In the genomic region with DNA sequence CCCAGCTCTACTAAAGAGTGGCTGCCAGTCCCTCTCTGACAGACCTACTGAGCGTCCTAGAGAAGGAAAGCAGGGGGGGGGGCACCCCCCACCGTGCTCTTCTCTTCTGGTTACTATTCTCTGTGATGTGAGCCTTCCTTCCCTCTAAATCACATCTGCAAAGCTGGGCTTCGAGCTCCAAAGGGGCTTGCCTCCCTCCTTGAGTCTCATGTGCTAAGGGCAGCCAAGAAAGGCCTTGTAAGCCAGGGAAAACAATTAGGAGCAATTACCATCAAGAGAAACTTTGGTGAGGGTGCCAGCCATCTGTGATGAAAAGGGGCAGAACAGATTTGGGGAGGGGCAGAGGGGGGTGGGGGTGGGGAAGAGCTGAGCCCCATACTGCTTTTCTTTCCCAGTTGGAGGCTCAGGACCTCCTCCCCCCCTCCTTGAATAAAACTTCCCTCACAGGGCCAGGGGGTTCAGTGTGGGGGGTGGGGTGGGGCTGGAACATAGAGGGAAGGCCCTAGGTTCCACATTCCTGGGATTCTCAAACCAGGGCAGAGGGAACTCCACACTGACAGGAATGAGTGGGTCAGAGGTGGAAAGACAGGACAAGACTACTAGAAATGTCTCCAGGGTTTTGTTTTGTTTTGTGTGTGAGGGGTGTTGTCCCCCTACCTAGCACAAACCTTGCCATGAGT, we compare ENCODE assay signal across 17 mouse cellular contexts. TPM values are rescaled to one million over a fixed set of nuclear protein-coding genes. Genes with fewer than 3 reads are reported as not detected.
DNase-seq lines count a peak whose midpoint lies in the region; ATAC-seq lines count a peak whose summit lies in the region.
"Had no signal": no experiment of that assay in that cellular context is flagged by ENCODE, and none has a peak within 500 bp of the region (broad histone marks: within the 10 kb centered on the region; RNA-seq: fewer than 3 reads in every experiment).

No protein-coding gene starts in this region.

- H3K9ac ChIP-seq in neural tube, embryonic 13.5 days, result no peak overlapping the region
- no peak overlapping the region for H3K9ac ChIP-seq in neural tube, embryonic 15.5 days (replicated peaks)
- H3K9ac ChIP-seq in forebrain, embryonic 16.5 days (replicated peaks; ENCODE audit: low read depth, low read length), result no peak overlapping the region
- H3K9ac ChIP-seq in hindbrain, embryonic 14.5 days, result no peak overlapping the region
- no peak overlapping the region for H3K9ac ChIP-seq in hindbrain, embryonic 16.5 days (ENCODE audit: low read depth, low read length)
- H3K9ac ChIP-seq: intestine, embryonic 15.5 days; lung, embryonic 15.5 days had no signal

- no peak overlapping the region for H3K4me2 ChIP-seq in neural tube, embryonic 13.5 days
- no peak overlapping the region for H3K4me2 ChIP-seq in neural tube, embryonic 15.5 days
- no peak overlapping the region for H3K4me2 ChIP-seq in forebrain, embryonic 16.5 days (ENCODE audit: low read length)
- H3K4me2 ChIP-seq in hindbrain, embryonic 14.5 days (replicated peaks), result no peak overlapping the region
- H3K4me2 ChIP-seq in hindbrain, embryonic 16.5 days (ENCODE audit: low read length), result no peak overlapping the region
- H3K4me2 ChIP-seq: intestine, embryonic 15.5 days; lung, embryonic 15.5 days had no signal

- 5% methylated on average over 3 of the region's 3 CpGs for WGBS in neural tube, embryonic 13.5 days
- 3% methylated on average over 3 of the region's 3 CpGs for WGBS in neural tube, embryonic 15.5 days
- WGBS in forebrain, embryonic 16.5 days, result 7% methylated on average over 3 of the region's 3 CpGs
- WGBS in hindbrain, embryonic 14.5 days, result 8% methylated on average over 3 of the region's 3 CpGs
- WGBS in hindbrain, embryonic 16.5 days, result 18% methylated on average over 3 of the region's 3 CpGs

- H3K4me1 ChIP-seq in neural tube, embryonic 13.5 days (replicated peaks), result peaks cover 15% of the 10 kb centered on the region
- peaks cover 5% of the 10 kb centered on the region; the same call in 1 of the 2 replicates for H3K4me1 ChIP-seq in neural tube, embryonic 15.5 days
- H3K4me1 ChIP-seq in forebrain, embryonic 16.5 days (replicated peaks; ENCODE audit: control insufficient read depth, insufficient read depth, low read length), result peaks cover 12% of the 10 kb centered on the region
- no peaks in the 10 kb centered on the region for H3K4me1 ChIP-seq in hindbrain, embryonic 14.5 days (replicated peaks; ENCODE audit: control insufficient read depth, insufficient read depth, low read length)
- H3K4me1 ChIP-seq in hindbrain, embryonic 16.5 days (ENCODE audit: control insufficient read depth, insufficient read depth, low read depth, low read length), result no peaks in the 10 kb centered on the region
- H3K4me1 ChIP-seq: intestine, embryonic 15.5 days; lung, embryonic 15.5 days had no signal

- DNase-seq in embryo, embryonic 9.5 days (ENCODE audit: extremely low spot score), result peak; percentile 20
- DNase-seq in embryo, embryonic 10 days (ENCODE audit: low spot score), result no peak
- no peak for DNase-seq in ovary, postnatal 36 days (ENCODE audit: low spot score)
- no peak for DNase-seq in hindbrain, embryonic 14.5 days (ENCODE audit: low spot score)
- DNase-seq: adrenal gland, postnatal 10 days; cerebellum, postnatal 25 days; heart, adult 18-20 months; heart, postnatal 4 days; kidney, postnatal 14 days had no signal

- peaks cover 49% of the 10 kb centered on the region for H3K36me3 ChIP-seq in neural tube, embryonic 13.5 days
- H3K36me3 ChIP-seq in neural tube, embryonic 15.5 days, result peaks cover 24% of the 10 kb centered on the region
- H3K36me3 ChIP-seq in forebrain, embryonic 16.5 days (ENCODE audit: control insufficient read depth, insufficient read depth), result 0 out of 2 replicates have a peak, but pooled peaks cover 2% of the 10 kb centered on the region
- peaks cover 24% of the 10 kb centered on the region for H3K36me3 ChIP-seq in hindbrain, embryonic 14.5 days (replicated peaks; ENCODE audit: control insufficient read depth, insufficient read depth)
- H3K36me3 ChIP-seq in hindbrain, embryonic 16.5 days (ENCODE audit: control insufficient read depth, insufficient read depth, low read length), result peaks cover 9% of the 10 kb centered on the region; the same call in 1 of the 2 replicates

- 0 out of 2 replicates have a peak, but pooled peaks have one; percentile 19 for ATAC-seq in neural tube, embryonic 13.5 days (ENCODE audit: low read depth)
- ATAC-seq in neural tube, embryonic 15.5 days (ENCODE audit: low FRiP score), result no peak
- peak; percentile 71 for ATAC-seq in forebrain, embryonic 16.5 days
- no peak for ATAC-seq in hindbrain, embryonic 14.5 days (ENCODE audit: low FRiP score)
- no peak for ATAC-seq in hindbrain, embryonic 16.5 days
- ATAC-seq: intestine, embryonic 15.5 days had no signal

- no peak overlapping the region for H3K4me3 ChIP-seq in neural tube, embryonic 13.5 days
- H3K4me3 ChIP-seq in neural tube, embryonic 15.5 days (replicated peaks), result no peak overlapping the region
- H3K4me3 ChIP-seq in forebrain, embryonic 16.5 days (replicated peaks; ENCODE audit: low read length), result no peak overlapping the region
- no peak overlapping the region for H3K4me3 ChIP-seq in hindbrain, embryonic 14.5 days (replicated peaks; ENCODE audit: low read length)
- H3K4me3 ChIP-seq in hindbrain, embryonic 16.5 days (ENCODE audit: low read length), result no peak overlapping the region
- H3K4me3 ChIP-seq: intestine, embryonic 15.5 days; lung, embryonic 15.5 days; myocyte had no signal

- no peaks in the 10 kb centered on the region for H3K27me3 ChIP-seq in neural tube, embryonic 13.5 days
- no peaks in the 10 kb centered on the region for H3K27me3 ChIP-seq in neural tube, embryonic 15.5 days (replicated peaks)
- H3K27me3 ChIP-seq in forebrain, embryonic 16.5 days (replicated peaks; ENCODE audit: control insufficient read depth, insufficient read depth, low read length), result no peaks in the 10 kb centered on the region
- no peaks in the 10 kb centered on the region for H3K27me3 ChIP-seq in hindbrain, embryonic 14.5 days (ENCODE audit: control insufficient read depth, insufficient read depth, low read length)
- no peaks in the 10 kb centered on the region for H3K27me3 ChIP-seq in hindbrain, embryonic 16.5 days (replicated peaks; ENCODE audit: control insufficient read depth, insufficient read depth, low read length)
- H3K27me3 ChIP-seq: intestine, embryonic 15.5 days; lung, embryonic 15.5 days had no signal

- H3K9me3 ChIP-seq in neural tube, embryonic 13.5 days, result no peaks in the 10 kb centered on the region
- H3K9me3 ChIP-seq in neural tube, embryonic 15.5 days (replicated peaks), result no peaks in the 10 kb centered on the region
- H3K9me3 ChIP-seq in forebrain, embryonic 16.5 days (ENCODE audit: control insufficient read depth, low read length), result no peaks in the 10 kb centered on the region
- no peaks in the 10 kb centered on the region for H3K9me3 ChIP-seq in hindbrain, embryonic 14.5 days (ENCODE audit: control insufficient read depth, low read length)
- no peaks in the 10 kb centered on the region for H3K9me3 ChIP-seq in hindbrain, embryonic 16.5 days (ENCODE audit: control insufficient read depth, low read length)
- H3K9me3 ChIP-seq: intestine, embryonic 15.5 days; lung, embryonic 15.5 days had no signal

- H3K27ac ChIP-seq in neural tube, embryonic 13.5 days (replicated peaks), result no peak overlapping the region
- no peak overlapping the region for H3K27ac ChIP-seq in neural tube, embryonic 15.5 days (replicated peaks)
- H3K27ac ChIP-seq in forebrain, embryonic 16.5 days (ENCODE audit: low read length), result no peak overlapping the region
- H3K27ac ChIP-seq in hindbrain, embryonic 14.5 days, result no peak overlapping the region
- H3K27ac ChIP-seq in hindbrain, embryonic 16.5 days (ENCODE audit: low read depth, low read length), result no peak overlapping the region
- H3K27ac ChIP-seq: intestine, embryonic 15.5 days; lung, embryonic 15.5 days had no signal

RNA-seq across cellular contexts. Expression of a gene that starts 30.7 kb away (rescaled TPM):
- 67.1 and 89.2 TPM in 2 replicates for polyA plus RNA-seq in neural tube, embryonic 13.5 days (2015; fragmentation: Nextera tagmentation; extraction: Ambion mirVana)
- polyA plus RNA-seq in neural tube, embryonic 15.5 days (2015; fragmentation: Nextera tagmentation; extraction: Ambion mirVana), result 33.8 and 62.9 TPM in 2 replicates
- 16.6 and 35.1 TPM in 2 replicates for polyA plus RNA-seq in forebrain, embryonic 16.5 days (2015; fragmentation: Nextera tagmentation; extraction: Ambion mirVana)
- polyA plus RNA-seq in hindbrain, embryonic 14.5 days (2014; fragmentation: Nextera tagmentation; extraction: Ambion mirVana), result 24.0 and 30.8 TPM in 2 replicates
- 11.9 and 43.4 TPM in 2 replicates for polyA plus RNA-seq in hindbrain, embryonic 16.5 days (2015; fragmentation: Nextera tagmentation; extraction: Ambion mirVana)
- polyA plus RNA-seq: liver, adult 2 months had no signal

RNA-seq across cellular contexts. Expression of a gene that starts 57.2 kb away (rescaled TPM):
- polyA plus RNA-seq in neural tube, embryonic 13.5 days (2015; fragmentation: Nextera tagmentation; extraction: Ambion mirVana), result 66.5 and 66.8 TPM in 2 replicates
- polyA plus RNA-seq in neural tube, embryonic 15.5 days (2015; fragmentation: Nextera tagmentation; extraction: Ambion mirVana), result 85.6 and 94.3 TPM in 2 replicates
- polyA plus RNA-seq in forebrain, embryonic 16.5 days (2015; fragmentation: Nextera tagmentation; extraction: Ambion mirVana), result 93.3 and 97.0 TPM in 2 replicates
- polyA plus RNA-seq in hindbrain, embryonic 14.5 days (2014; fragmentation: Nextera tagmentation; extraction: Ambion mirVana), result 77.6 and 83.0 TPM in 2 replicates
- polyA plus RNA-seq in hindbrain, embryonic 16.5 days (2015; fragmentation: Nextera tagmentation; extraction: Ambion mirVana), result 99.4 and 106 TPM in 2 replicates

RNA-seq across cellular contexts. Expression of a gene that starts 58.3 kb away (rescaled TPM):
- polyA plus RNA-seq in neural tube, embryonic 13.5 days (2015; fragmentation: Nextera tagmentation; extraction: Ambion mirVana), result 20.3 and 23.4 TPM in 2 replicates
- polyA plus RNA-seq in neural tube, embryonic 15.5 days (2015; fragmentation: Nextera tagmentation; extraction: Ambion mirVana), result 16.8 and 22.5 TPM in 2 replicates
- 26.9 and 30.9 TPM in 2 replicates for polyA plus RNA-seq in forebrain, embryonic 16.5 days (2015; fragmentation: Nextera tagmentation; extraction: Ambion mirVana)
- 22.9 and 23.6 TPM in 2 replicates for polyA plus RNA-seq in hindbrain, embryonic 14.5 days (2014; fragmentation: Nextera tagmentation; extraction: Ambion mirVana)
- 17.3 and 18.9 TPM in 2 replicates for polyA plus RNA-seq in hindbrain, embryonic 16.5 days (2015; fragmentation: Nextera tagmentation; extraction: Ambion mirVana)

Comparison
In these comparisons a context has a peak if more than half of its experiments do, and no peak if none do; other contexts are left out.
1. ATAC-seq: peak in neural tube, embryonic 13.5 days (single experiment) and forebrain, embryonic 16.5 days (single experiment); none in neural tube, embryonic 15.5 days (single experiment), hindbrain, embryonic 14.5 days (single experiment) and hindbrain, embryonic 16.5 days (single experiment).